Mouse (Mus musculus): ENCODE results near the gene Smarcal1. TPM values are rescaled to one million over a fixed set of nuclear protein-coding genes. Genes with fewer than 3 reads are reported as not detected.

Smarcal1 gene
- polyA plus RNA-seq, 1 experiment, result 44.8 TPM

GRCm38 (mm10) chr1:72550317-72550716 lies 32.7 kb upstream of the Smarcal1 start:
- no peak overlapping the region for H3K9ac ChIP-seq (ENCODE audit: low read depth, poor library complexity, severe bottlenecking)
- H3K4me3 ChIP-seq (ENCODE audit: low read depth, low read length), result no peak overlapping the region
- H3K4me1 ChIP-seq (ENCODE audit: control insufficient read depth, insufficient read depth, low read length), result no peaks in the 10 kb centered on the region
- TF ChIP-seq POLR2A (IDR thresholded peaks at IDR 0.05; ENCODE audit: insufficient read depth, low read length), result no peak
- no peak for TF ChIP-seq EP300 (IDR thresholded peaks at IDR 0.05; ENCODE audit: insufficient read depth, low read depth, low read length)
- TF ChIP-seq CTCF (IDR thresholded peaks at IDR 0.05; ENCODE audit: low read depth, low read length), result no peak
- H3K36me3 ChIP-seq (ENCODE audit: control insufficient read depth, insufficient read depth, low read length, poor library complexity, severe bottlenecking), result no peaks in the 10 kb centered on the region
- H3K27ac ChIP-seq (ENCODE audit: insufficient read depth, low read length), result no peak overlapping the region
- H3K9me3 ChIP-seq (replicated peaks; ENCODE audit: control insufficient read depth, insufficient read depth, low read length, poor library complexity, severe bottlenecking), result no peaks in the 10 kb centered on the region
- no peaks in the 10 kb centered on the region for H3K27me3 ChIP-seq (ENCODE audit: control insufficient read depth, insufficient read depth, low read length, poor library complexity, severe bottlenecking)

GRCm38 (mm10) chr1:72556471-72556870 lies 26.6 kb upstream of the Smarcal1 start:
- H3K9me3 ChIP-seq (replicated peaks; ENCODE audit: control insufficient read depth, insufficient read depth, low read length, poor library complexity, severe bottlenecking), result no peaks in the 10 kb centered on the region
- no peak overlapping the region for H3K9ac ChIP-seq (ENCODE audit: low read depth, poor library complexity, severe bottlenecking)
- H3K36me3 ChIP-seq (ENCODE audit: control insufficient read depth, insufficient read depth, low read length, poor library complexity, severe bottlenecking), result no peaks in the 10 kb centered on the region
- H3K4me3 ChIP-seq (ENCODE audit: low read depth, low read length), result no peak overlapping the region
- no peaks in the 10 kb centered on the region for H3K27me3 ChIP-seq (ENCODE audit: control insufficient read depth, insufficient read depth, low read length, poor library complexity, severe bottlenecking)
- H3K27ac ChIP-seq (ENCODE audit: insufficient read depth, low read length), result no peak overlapping the region
- TF ChIP-seq POLR2A (IDR thresholded peaks at IDR 0.05; ENCODE audit: insufficient read depth, low read length), result no peak
- no peak for TF ChIP-seq EP300 (IDR thresholded peaks at IDR 0.05; ENCODE audit: insufficient read depth, low read depth, low read length)
- TF ChIP-seq CTCF (IDR thresholded peaks at IDR 0.05; ENCODE audit: low read depth, low read length), result no peak
- H3K4me1 ChIP-seq (ENCODE audit: control insufficient read depth, insufficient read depth, low read length), result no peaks in the 10 kb centered on the region

DNA sequence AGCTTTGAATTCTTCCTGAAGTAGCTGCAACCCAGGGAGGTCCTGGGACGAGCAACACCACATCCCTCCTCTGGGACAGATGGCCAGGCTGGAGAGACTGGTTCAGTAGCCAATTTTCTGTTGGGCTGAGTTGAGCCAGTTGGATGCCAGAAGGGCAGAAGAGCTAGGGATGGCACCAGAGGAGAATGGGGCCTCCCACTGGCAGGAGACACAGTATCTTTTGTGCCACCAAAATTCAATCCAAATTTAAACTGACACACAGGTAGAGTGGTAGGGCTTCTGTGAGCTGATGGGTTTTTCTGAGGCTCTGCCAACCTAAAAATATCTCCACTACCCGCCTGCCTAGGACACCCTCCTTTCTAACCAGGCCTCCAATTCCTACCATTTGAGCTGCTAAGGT lies 24.4 kb upstream of the Smarcal1 start:
- Histone ChIP-seq H3K27ac (ENCODE audit: insufficient read depth, low read length) (no peak overlapping the region), H3K9ac (ENCODE audit: low read depth, poor library complexity, severe bottlenecking) (no peak overlapping the region), H3K9me3 (replicated peaks; ENCODE audit: control insufficient read depth, insufficient read depth, low read length, poor library complexity, severe bottlenecking) (no peaks in the 10 kb centered on the region), H3K4me3 (ENCODE audit: low read depth, low read length) (no peak overlapping the region), H3K36me3 (ENCODE audit: control insufficient read depth, insufficient read depth, low read length, poor library complexity, severe bottlenecking) (no peaks in the 10 kb centered on the region), H3K27me3 (ENCODE audit: control insufficient read depth, insufficient read depth, low read length, poor library complexity, severe bottlenecking) (no peaks in the 10 kb centered on the region), H3K4me1 (ENCODE audit: control insufficient read depth, insufficient read depth, low read length) (no peaks in the 10 kb centered on the region)
- TF ChIP-seq CTCF (IDR thresholded peaks at IDR 0.05; ENCODE audit: low read depth, low read length) (no peak), EP300 (IDR thresholded peaks at IDR 0.05; ENCODE audit: insufficient read depth, low read depth, low read length) (no peak), POLR2A (IDR thresholded peaks at IDR 0.05; ENCODE audit: insufficient read depth, low read length) (no peak)

DNA sequence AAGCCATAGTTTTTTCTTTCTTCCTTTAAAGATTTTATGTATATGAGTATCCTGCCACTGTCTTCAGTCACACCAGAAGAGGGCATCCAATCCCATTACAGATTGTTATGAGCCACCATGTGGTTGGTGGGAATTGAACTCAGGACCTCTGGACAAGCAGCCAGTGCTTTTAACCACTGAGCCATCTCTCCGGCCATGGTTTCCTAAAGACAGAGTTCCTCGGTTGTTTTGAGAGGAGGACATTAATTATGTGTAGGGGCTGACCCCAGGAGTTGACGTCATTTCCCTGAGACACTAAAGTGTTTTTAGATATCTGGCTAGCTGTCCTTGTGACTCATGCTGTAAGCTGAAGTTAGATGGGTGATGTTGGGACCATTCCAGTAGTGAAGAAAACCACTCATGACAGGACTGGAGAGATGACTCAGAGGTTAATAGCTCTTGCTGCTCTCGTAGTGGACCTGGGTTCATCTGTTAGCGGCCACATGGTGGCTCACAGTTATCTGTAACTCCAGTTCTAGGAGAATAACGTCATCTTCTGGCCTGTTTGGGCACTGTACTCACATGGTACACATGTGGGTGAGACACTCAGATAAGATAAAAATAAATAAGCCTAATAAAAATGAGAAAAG lies 18.6 kb upstream of the Smarcal1 start:
- no peak overlapping the region for H3K4me3 ChIP-seq (ENCODE audit: low read depth, low read length)
- TF ChIP-seq CTCF (IDR thresholded peaks at IDR 0.05; ENCODE audit: low read depth, low read length) (no peak), EP300 (IDR thresholded peaks at IDR 0.05; ENCODE audit: insufficient read depth, low read depth, low read length) (no peak), POLR2A (IDR thresholded peaks at IDR 0.05; ENCODE audit: insufficient read depth, low read length) (no peak)

DNA sequence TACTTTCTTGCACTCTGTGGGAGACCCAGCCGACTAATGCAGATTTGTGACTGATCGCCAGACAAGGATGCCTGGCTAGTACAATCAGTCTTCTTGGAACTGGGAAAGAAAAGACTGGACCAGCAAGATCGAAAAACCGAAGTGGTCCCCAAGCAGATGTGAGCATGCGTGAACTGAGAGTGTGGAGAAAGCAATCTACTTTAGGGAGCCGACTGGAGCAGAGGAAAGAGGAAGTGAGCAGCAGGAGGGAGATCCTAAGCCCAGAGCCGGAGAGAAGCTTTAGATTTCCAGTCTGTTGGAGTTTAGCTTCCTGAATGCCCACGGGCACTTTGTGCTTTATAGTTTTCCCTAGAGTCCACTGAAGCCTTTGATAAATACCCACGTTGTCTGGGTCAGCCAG lies 16.0 kb upstream of the Smarcal1 start:
- Histone ChIP-seq H3K9ac (ENCODE audit: low read depth, poor library complexity, severe bottlenecking) (no peak overlapping the region), H3K4me1 (ENCODE audit: control insufficient read depth, insufficient read depth, low read length) (peaks cover 1% of the 10 kb centered on the region), H3K27me3 (ENCODE audit: control insufficient read depth, insufficient read depth, low read length, poor library complexity, severe bottlenecking) (no peaks in the 10 kb centered on the region), H3K27ac (ENCODE audit: insufficient read depth, low read length) (no peak overlapping the region), H3K36me3 (ENCODE audit: control insufficient read depth, insufficient read depth, low read length, poor library complexity, severe bottlenecking) (no peaks in the 10 kb centered on the region), H3K9me3 (replicated peaks; ENCODE audit: control insufficient read depth, insufficient read depth, low read length, poor library complexity, severe bottlenecking) (no peaks in the 10 kb centered on the region), H3K4me3 (ENCODE audit: low read depth, low read length) (no peak overlapping the region)
- TF ChIP-seq EP300 (IDR thresholded peaks at IDR 0.05; ENCODE audit: insufficient read depth, low read depth, low read length) (no peak), POLR2A (IDR thresholded peaks at IDR 0.05; ENCODE audit: insufficient read depth, low read length) (no peak), CTCF (IDR thresholded peaks at IDR 0.05; ENCODE audit: low read depth, low read length) (no peak)

More for the DNA sequence above, 18.6 kb upstream of the Smarcal1 start:
- H3K27me3 ChIP-seq (ENCODE audit: control insufficient read depth, insufficient read depth, low read length, poor library complexity, severe bottlenecking), result no peaks in the 10 kb centered on the region
- no peaks in the 10 kb centered on the region for H3K36me3 ChIP-seq (ENCODE audit: control insufficient read depth, insufficient read depth, low read length, poor library complexity, severe bottlenecking)
- H3K27ac ChIP-seq (ENCODE audit: insufficient read depth, low read length), result no peak overlapping the region
- peaks cover 1% of the 10 kb centered on the region for H3K4me1 ChIP-seq (ENCODE audit: control insufficient read depth, insufficient read depth, low read length)
- H3K9ac ChIP-seq (ENCODE audit: low read depth, poor library complexity, severe bottlenecking), result no peak overlapping the region
- H3K9me3 ChIP-seq (replicated peaks; ENCODE audit: control insufficient read depth, insufficient read depth, low read length, poor library complexity, severe bottlenecking), result no peaks in the 10 kb centered on the region

- TF ChIP-seq EP300 (IDR thresholded peaks at IDR 0.05; ENCODE audit: insufficient read depth, low read depth, low read length), result no peak
- TF ChIP-seq CTCF (IDR thresholded peaks at IDR 0.05; ENCODE audit: low read depth, low read length), result no peak
- no peak for TF ChIP-seq POLR2A (IDR thresholded peaks at IDR 0.05; ENCODE audit: insufficient read depth, low read length)
- Histone ChIP-seq H3K4me3 (ENCODE audit: low read depth, low read length) (no peak overlapping the region), H3K36me3 (ENCODE audit: control insufficient read depth, insufficient read depth, low read length, poor library complexity, severe bottlenecking) (no peaks in the 10 kb centered on the region), H3K9me3 (replicated peaks; ENCODE audit: control insufficient read depth, insufficient read depth, low read length, poor library complexity, severe bottlenecking) (no peaks in the 10 kb centered on the region), H3K27ac (ENCODE audit: insufficient read depth, low read length) (no peak overlapping the region), H3K9ac (ENCODE audit: low read depth, poor library complexity, severe bottlenecking) (no peak overlapping the region), H3K27me3 (ENCODE audit: control insufficient read depth, insufficient read depth, low read length, poor library complexity, severe bottlenecking) (no peaks in the 10 kb centered on the region), H3K4me1 (ENCODE audit: control insufficient read depth, insufficient read depth, low read length) (peaks cover 1% of the 10 kb centered on the region)
Observed at GRCm38 (mm10) chr1:72568725-72569124, 14.3 kb upstream of the Smarcal1 start.

Data from ES-Bruce4 (cell line).